Mouse (Mus musculus) olfactory bulb, adult 2 months (tissue): ENCODE measurements at regions not wholly inside any gene's neighbourhood (a gene's known extent, or its start where the extent isn't known, plus 50 kb on each side); places are given as distances from the start of the nearest gene placed in this dataset.

Experiments used
- CTCF ChIP-seq: fragments of 200-500 bp; IDR thresholded peaks from 2 replicates; pipeline ENCODE4 v1.5.1; 2012; ENCODE audit warnings: low read depth, mild to moderate bottlenecking, low read length, moderate library complexity; ENCODE audit not compliant: insufficient read depth
- POLR2A ChIP-seq: fragments of 200-500 bp; IDR thresholded peaks from 2 replicates; pipeline ENCODE4 v1.6.1; 2012; ENCODE audit warnings: mild to moderate bottlenecking, low read depth, low read length, moderate library complexity; ENCODE audit not compliant: insufficient read depth

DNA sequence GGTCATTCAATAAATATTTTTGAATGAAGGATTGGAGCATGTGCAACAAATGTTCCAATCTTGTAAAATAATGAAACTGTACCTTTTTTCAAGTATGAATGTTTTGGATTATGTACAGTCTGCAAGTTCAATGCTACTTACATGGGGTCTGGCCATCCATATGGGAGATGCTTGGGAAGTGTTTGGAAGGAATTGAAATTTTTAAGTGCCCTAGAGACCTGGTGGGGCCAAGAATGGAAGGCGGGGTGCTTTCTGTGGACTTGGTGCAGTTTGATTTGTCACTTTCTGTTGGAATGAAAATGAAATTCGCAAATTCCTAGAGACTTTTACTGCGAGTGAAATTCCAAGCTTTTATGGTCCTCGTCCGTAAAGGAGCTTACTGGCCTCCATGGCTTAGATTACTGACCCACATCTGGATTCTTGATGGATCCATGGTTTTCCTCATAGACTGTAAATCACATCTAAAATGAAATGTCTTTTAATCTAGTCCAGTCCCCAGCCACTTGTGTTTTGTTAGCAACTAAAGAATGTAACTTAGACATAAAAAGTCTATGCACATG, 90.3 kb upstream of the 1810046K07Rik start:
- TF ChIP-seq POLR2A: no peak
- TF ChIP-seq CTCF: no peak
